Mouse (Mus musculus) thymus, adult 2 months (tissue): ENCODE results near the gene Maml2. TPM values are rescaled to one million over a fixed set of nuclear protein-coding genes. Genes with fewer than 3 reads are reported as not detected.

Experiments used
- DNase-seq: peaks from one replicate; pipeline ENCODE4 v3.0.0; 2021
- H3K27ac ChIP-seq: fragments of 200-500 bp; 2 replicates; pipeline ENCODE4 v1.5.1; 2012; ENCODE audit warnings: low read length, control low read depth; ENCODE audit not compliant: control insufficient read depth, insufficient read depth
- H3K27me3 ChIP-seq: fragments of 200-500 bp; 2 replicates; pipeline ENCODE4 v1.6.1; 2012; ENCODE audit warnings: mild to moderate bottlenecking, low read length, moderate library complexity, mixed read lengths; ENCODE audit not compliant: control insufficient read depth, insufficient read depth
- H3K36me3 ChIP-seq: fragments of 200-500 bp; 2 replicates; pipeline ENCODE4 v1.6.1; 2012; ENCODE audit warnings: mild to moderate bottlenecking, low read length, moderate library complexity; ENCODE audit not compliant: control insufficient read depth, insufficient read depth
- H3K4me1 ChIP-seq: fragments of 200-500 bp; replicated peaks from 2 replicates; pipeline ENCODE4 v1.6.1; 2012; ENCODE audit warnings: low read length; ENCODE audit not compliant: control insufficient read depth, insufficient read depth
- H3K4me3 ChIP-seq: fragments of 200-500 bp; 2 replicates; pipeline ENCODE4 v1.5.1; 2012; ENCODE audit warnings: mild to moderate bottlenecking, low read length, control low read depth, moderate library complexity; ENCODE audit not compliant: control insufficient read depth, insufficient read depth
- CTCF ChIP-seq: fragments of 200-500 bp; IDR thresholded peaks from 2 replicates; pipeline ENCODE4 v1.5.1; 2012; ENCODE audit warnings: mild to moderate bottlenecking, control low read depth, low read length, moderate library complexity, borderline replicate concordance; ENCODE audit not compliant: control insufficient read depth, poor library complexity, insufficient read depth; ENCODE audit errors: extremely low read depth
- POLR2A ChIP-seq: fragments of 200-500 bp; IDR thresholded peaks from 2 replicates; pipeline ENCODE4 v1.6.1; 2012; ENCODE audit warnings: mild to moderate bottlenecking, low read length, control low read depth, moderate library complexity; ENCODE audit not compliant: control insufficient read depth, poor library complexity, insufficient read depth; ENCODE audit errors: extremely low read depth
- WGBS: fragments of 180-500 bp; shearing (Covaris S2); methylation state at CpG from one replicate; pipeline ENCODE4 v1.1.7; 2018; 5-methylcytosine and 5-hydroxymethylcytosine counted together
- polyA plus RNA-seq: library from polyadenylated mRNA; depleted of rRNA; stranded (reverse); fragments of >200 nt; gene quantifications from 2 replicates; pipeline ENCODE4 v1.2.3, GENCODE M21; 2012

Gene Maml2
- polyA plus RNA-seq, 1 experiment, result 12.9 TPM

DNA sequence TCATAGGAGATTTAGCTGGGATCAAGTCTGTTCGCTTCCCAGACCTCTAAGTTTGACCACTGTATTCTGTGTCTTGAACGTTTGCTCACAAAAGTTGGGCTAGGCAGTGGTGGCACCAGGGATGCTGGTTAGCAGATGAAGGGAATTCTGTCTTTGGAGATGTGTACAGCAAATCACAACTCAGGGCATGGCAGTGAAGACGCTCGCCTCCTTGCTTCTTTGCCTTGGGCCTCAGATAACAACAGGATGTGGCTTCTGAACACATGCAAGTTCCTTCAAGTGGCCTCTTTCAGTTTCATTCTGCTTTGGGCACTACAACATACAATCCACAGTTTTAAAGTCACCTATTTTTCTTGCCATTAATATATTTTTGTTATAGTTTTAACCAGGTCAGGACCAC is 168.6 kb downstream of the Maml2 start:
- H3K36me3 ChIP-seq, result no peaks in the 10 kb centered on the region
- H3K27ac ChIP-seq, result peak overlapping the region; percentile 77
- H3K27me3 ChIP-seq, result no peaks in the 10 kb centered on the region
- peaks cover 39% of the 10 kb centered on the region for H3K4me1 ChIP-seq
- no peak for TF ChIP-seq POLR2A
- no peak for TF ChIP-seq CTCF
- peak; percentile 58 for DNase-seq
- WGBS, result 23% methylated on average over 4 of the region's 4 CpGs
- H3K4me3 ChIP-seq, result no peak overlapping the region

DNA sequence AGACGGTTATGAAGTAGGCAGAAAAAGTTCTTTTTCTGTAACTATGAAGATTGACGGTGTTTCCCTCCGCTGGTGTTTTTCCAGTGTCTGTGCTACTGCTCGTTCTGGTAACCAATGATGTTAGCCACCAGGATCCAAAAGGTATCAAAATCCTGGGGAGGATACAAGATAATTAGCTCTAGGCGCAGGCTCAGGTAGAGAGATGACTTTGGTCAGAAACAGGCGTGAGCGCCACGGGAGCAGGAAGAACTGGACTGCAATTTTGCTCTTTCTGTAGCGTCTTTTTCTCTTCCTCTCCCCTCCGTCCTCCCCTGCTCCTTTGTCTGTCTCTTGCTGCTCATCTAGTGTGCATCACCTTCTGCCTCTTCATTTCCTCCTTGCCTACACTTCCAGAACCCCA is 169.1 kb downstream of the Maml2 start:
- Histone ChIP-seq H3K27ac (peak overlapping the region; percentile 97), H3K27me3 (no peaks in the 10 kb centered on the region), H3K4me1 (peaks cover 40% of the 10 kb centered on the region), H3K4me3 (peak overlapping the region; percentile 19), H3K36me3 (no peaks in the 10 kb centered on the region)
- TF ChIP-seq POLR2A, result no peak
- no peak for TF ChIP-seq CTCF
- peak; percentile 35 for DNase-seq
- 9% methylated on average over 10 of the region's 10 CpGs for WGBS

DNA sequence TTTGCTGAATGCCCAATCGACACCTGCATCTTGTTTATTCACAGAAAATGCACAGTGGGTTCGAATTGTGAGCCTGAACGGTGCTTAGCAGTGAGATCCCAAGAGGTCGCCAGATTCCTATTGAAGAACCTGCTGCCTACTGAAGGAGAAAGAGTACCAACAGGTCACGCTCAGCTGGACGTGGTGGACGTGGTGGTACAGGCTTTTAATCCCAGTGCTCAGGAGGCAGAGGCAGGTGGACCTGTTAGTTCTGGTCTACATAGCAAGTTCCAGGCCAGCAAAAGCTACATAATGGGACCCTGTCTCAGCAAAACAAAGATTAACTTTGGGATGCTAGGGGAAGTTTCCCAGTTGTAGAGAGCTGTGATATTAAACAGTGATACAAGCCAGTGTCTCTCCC is 170.0 kb downstream of the Maml2 start:
- no peak for DNase-seq
- peaks cover 45% of the 10 kb centered on the region for H3K4me1 ChIP-seq
- no peak for TF ChIP-seq CTCF
- no peak for TF ChIP-seq POLR2A
- H3K36me3 ChIP-seq, result no peaks in the 10 kb centered on the region
- H3K27ac ChIP-seq, result no peak overlapping the region
- 95% methylated on average over 7 of the region's 7 CpGs for WGBS
- no peaks in the 10 kb centered on the region for H3K27me3 ChIP-seq
- no peak overlapping the region for H3K4me3 ChIP-seq

DNA sequence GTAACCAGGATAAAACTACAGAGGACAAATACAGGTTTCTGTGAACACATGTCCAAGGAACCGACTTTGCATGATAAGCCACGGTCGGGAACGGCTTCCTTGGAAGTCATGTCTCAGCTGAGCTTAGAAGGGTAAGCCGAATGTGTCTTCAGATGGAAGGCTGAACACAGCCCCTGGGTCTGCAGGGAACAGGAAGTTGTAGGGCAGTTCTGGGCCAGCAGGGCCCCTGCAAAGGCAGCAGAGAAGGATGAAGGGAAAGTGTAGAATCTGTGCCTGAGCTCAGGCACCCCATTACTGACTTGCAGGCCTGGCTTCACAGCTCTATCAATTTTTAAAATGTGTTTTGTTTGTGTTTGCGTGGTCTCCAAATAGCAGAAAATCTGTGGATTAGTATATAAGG is 171.0 kb downstream of the Maml2 start:
- WGBS, result 63% methylated on average over 6 of the region's 6 CpGs
- DNase-seq, result peak; percentile 43
- Histone ChIP-seq H3K4me3 (no peak overlapping the region), H3K4me1 (peaks cover 45% of the 10 kb centered on the region), H3K27me3 (no peaks in the 10 kb centered on the region), H3K27ac (peak overlapping the region; percentile 3), H3K36me3 (no peaks in the 10 kb centered on the region)
- no peak for TF ChIP-seq POLR2A
- peak; percentile 68; the same call in 1 of the 2 replicates for TF ChIP-seq CTCF

DNA sequence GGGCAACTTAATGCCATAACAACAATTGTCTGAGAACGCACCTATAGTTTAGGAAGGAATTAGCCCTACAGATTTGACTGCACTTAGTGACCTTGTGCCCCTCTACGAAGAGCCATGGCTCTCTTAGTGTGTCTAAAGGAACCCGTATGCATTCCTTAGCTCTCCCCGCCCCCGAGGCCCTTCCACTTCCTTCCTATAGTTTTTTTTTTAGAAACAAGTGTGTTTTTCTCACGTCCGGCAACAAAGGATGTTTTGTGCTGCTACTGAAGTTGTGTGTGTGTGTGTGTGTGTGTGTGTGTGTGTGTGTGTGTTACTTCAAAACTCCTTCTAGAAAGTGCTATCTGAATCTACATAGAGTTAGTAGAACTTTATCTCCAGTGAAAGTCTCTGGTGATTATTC is 172.3 kb downstream of the Maml2 start:
- Histone ChIP-seq H3K36me3 (no peaks in the 10 kb centered on the region), H3K27me3 (no peaks in the 10 kb centered on the region), H3K4me1 (peaks cover 41% of the 10 kb centered on the region), H3K4me3 (no peak overlapping the region), H3K27ac (no peak overlapping the region)
- WGBS, result 6% methylated on average over 7 of the region's 7 CpGs
- peak; percentile 65 for DNase-seq
- TF ChIP-seq POLR2A (no peak), CTCF (no peak)

DNA sequence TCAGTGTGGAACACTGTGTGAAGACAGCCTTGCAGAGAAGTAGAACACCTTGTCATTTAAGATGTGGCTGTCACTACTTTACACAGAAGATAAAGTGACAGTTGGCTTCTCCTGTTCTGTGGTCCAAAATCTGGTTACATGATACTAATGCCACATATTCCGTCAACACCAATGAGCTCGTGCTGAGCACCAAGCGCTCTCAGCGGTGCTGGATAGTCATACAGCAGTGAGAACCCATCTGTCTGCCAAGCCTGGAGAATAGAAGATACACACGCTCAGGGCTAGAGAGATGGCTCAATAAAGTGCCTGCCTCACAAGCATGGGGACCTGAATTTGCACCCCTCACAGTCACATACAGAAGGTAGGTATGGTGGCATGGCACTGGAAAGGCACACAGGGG is 177.2 kb downstream of the Maml2 start:
- Histone ChIP-seq H3K4me3 (no peak overlapping the region), H3K27ac (no peak overlapping the region), H3K27me3 (no peaks in the 10 kb centered on the region), H3K36me3 (no peaks in the 10 kb centered on the region), H3K4me1 (peaks cover 12% of the 10 kb centered on the region)
- WGBS, result 95% methylated on average over 5 of the region's 5 CpGs
- TF ChIP-seq POLR2A, result no peak
- TF ChIP-seq CTCF, result no peak
- no peak for DNase-seq

DNA sequence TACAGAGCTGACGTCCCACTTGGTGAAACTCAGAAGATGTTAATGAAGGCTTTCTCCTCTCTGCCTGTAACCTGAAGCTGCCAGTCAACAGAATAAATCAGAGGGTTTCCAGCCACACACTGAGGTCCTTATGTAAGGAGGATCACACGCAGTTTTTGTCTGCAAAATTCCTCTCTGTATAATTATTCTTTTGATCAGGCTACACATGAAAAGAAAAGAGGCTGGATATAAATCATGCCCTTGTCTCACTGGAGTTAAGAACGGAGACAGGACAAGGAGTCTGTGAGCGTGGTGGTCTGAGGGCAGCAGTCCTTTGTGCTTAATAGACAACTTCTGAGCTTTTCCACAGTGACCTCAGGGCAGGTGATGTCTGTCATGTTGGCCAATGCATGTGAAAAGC is 181.5 kb downstream of the Maml2 start:
- DNase-seq, result no peak
- Histone ChIP-seq H3K36me3 (no peaks in the 10 kb centered on the region), H3K4me1 (peaks cover 7% of the 10 kb centered on the region), H3K27me3 (no peaks in the 10 kb centered on the region), H3K27ac (no peak overlapping the region), H3K4me3 (no peak overlapping the region)
- TF ChIP-seq CTCF (no peak), POLR2A (no peak)
- WGBS, result 96% methylated on average over 4 of the region's 4 CpGs
